Mouse (Mus musculus): ENCODE results near the gene Hmgcr. TPM values are rescaled to one million over a fixed set of nuclear protein-coding genes. Genes with fewer than 3 reads are reported as not detected.

The Hmgcr gene
- total and polyA plus RNA-seq, 2 experiments from 2014 or later = 13.8 to 19.8 TPM

DNA sequence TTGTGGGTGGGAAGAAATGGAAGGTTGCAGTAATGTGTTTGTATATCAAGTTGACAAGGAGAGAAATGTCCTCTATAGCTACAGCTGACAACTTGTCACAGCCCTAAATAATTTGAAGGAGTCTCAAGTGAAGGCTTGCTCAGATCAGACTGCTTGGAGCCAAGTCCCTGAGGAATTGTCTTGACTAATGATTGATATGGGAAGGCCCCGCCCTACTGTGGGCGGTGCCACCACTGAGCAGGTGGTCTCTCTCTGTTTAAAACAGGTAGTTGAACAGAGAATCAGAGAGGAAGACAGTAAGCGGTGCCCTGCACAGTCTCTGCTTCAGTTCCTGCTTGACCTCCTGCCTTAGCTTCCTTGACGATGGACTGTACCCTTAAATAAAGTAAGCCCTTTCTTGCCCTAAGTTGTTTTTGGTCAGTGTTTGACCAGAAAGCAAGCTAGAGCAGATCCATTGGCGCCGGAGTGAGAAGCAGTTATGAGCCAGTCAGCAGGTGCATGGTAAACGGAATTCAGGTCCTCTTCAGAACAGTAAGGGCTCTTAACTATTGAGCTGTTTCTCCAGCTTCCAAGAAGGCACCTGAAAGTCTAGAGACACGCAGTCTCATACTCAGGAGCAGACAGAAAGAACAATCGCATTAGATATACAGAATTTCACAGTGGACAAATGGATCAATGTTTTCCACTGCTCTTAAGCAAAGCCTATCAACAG, 32.0 kb upstream of the Hmgcr start:
- H3K4me1 ChIP-seq (ENCODE audit: control insufficient read depth, insufficient read depth) = no peaks in the 10 kb centered on the region
- no peak overlapping the region for H3K9ac ChIP-seq (replicated peaks; ENCODE audit: low read depth, low read length)
- H3K9me3 ChIP-seq (replicated peaks; ENCODE audit: control insufficient read depth, low read length) = no peaks in the 10 kb centered on the region
- TF ChIP-seq CTCF (IDR thresholded peaks at IDR 0.05; ENCODE audit: low read depth) (no peak), EP300 (IDR thresholded peaks at IDR 0.05; ENCODE audit: low read depth) (no peak)
- no peaks in the 10 kb centered on the region for H3K36me3 ChIP-seq (replicated peaks; ENCODE audit: control insufficient read depth, insufficient read depth, low read length)
- no peaks in the 10 kb centered on the region for H3K27me3 ChIP-seq (ENCODE audit: control insufficient read depth, insufficient read depth, low read length)
- ATAC-seq (ENCODE audit: insufficient read depth, low read depth) = no peak
- H3K4me2 ChIP-seq (ENCODE audit: low read depth, low read length) = no peak overlapping the region
- 72% methylated on average over 9 of the region's 9 CpGs for WGBS
- DNase-seq (ENCODE audit: low spot score) = no peak
- H3K4me3 ChIP-seq (ENCODE audit: low read depth, low read length) = no peak overlapping the region
- H3K27ac ChIP-seq (ENCODE audit: low read depth) = no peak overlapping the region

DNA sequence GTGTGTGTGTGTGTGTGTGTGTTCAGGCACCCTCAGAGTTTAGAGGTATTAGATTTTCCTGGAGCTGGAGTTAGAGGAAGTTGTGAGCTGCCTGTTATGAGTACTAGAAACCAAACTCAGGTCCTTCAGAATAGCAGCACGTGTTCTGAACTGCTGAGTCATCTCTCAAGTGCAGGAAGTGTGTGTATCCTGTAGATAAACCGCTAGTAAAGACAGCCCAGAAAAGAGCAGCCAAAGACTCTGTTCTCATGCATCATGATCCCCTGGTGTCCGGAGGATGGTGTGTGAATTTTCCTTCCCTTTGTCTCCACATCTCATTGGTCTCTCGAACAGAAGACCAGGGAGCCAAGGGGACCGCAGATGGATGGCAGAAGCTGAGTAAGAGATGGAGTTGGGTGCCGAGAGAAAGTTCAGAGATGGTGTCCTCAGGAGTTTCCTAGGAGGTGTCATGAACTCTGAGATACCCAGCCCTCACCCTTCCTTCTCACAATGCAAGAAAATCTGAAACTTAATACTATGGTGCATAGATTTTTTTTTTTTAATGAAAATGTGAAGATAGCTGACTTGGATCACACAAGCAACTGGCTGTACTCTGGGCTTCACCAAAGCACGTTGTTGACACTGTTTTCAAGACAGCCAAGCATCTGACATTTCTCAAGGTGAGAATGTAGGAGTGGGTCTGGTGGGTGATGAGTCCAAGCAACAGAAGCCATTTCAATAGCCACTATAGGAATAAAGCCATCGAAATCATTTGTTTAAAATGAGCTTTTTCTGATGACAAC, 27.3 kb upstream of the Hmgcr start:
- H3K4me2 ChIP-seq (ENCODE audit: low read depth, low read length) = no peak overlapping the region
- no peak overlapping the region for H3K9ac ChIP-seq (replicated peaks; ENCODE audit: low read depth, low read length)
- WGBS = 36% methylated on average over 8 of the region's 8 CpGs
- H3K36me3 ChIP-seq (replicated peaks; ENCODE audit: control insufficient read depth, insufficient read depth, low read length) = no peaks in the 10 kb centered on the region
- no peaks in the 10 kb centered on the region for H3K4me1 ChIP-seq (ENCODE audit: control insufficient read depth, insufficient read depth)
- DNase-seq (ENCODE audit: low spot score) (peak; percentile 80), ATAC-seq (ENCODE audit: insufficient read depth, low read depth) (peak; percentile 71)
- no peaks in the 10 kb centered on the region for H3K27me3 ChIP-seq (ENCODE audit: control insufficient read depth, insufficient read depth, low read length)
- no peak overlapping the region for H3K27ac ChIP-seq (ENCODE audit: low read depth)
- H3K4me3 ChIP-seq (ENCODE audit: low read depth, low read length) = no peak overlapping the region
- TF ChIP-seq CTCF (IDR thresholded peaks at IDR 0.05; ENCODE audit: low read depth) (no peak), EP300 (IDR thresholded peaks at IDR 0.05; ENCODE audit: low read depth) (peak; percentile 60; the same call in 1 of the 2 replicates)
- H3K9me3 ChIP-seq (replicated peaks; ENCODE audit: control insufficient read depth, low read length) = no peaks in the 10 kb centered on the region

DNA sequence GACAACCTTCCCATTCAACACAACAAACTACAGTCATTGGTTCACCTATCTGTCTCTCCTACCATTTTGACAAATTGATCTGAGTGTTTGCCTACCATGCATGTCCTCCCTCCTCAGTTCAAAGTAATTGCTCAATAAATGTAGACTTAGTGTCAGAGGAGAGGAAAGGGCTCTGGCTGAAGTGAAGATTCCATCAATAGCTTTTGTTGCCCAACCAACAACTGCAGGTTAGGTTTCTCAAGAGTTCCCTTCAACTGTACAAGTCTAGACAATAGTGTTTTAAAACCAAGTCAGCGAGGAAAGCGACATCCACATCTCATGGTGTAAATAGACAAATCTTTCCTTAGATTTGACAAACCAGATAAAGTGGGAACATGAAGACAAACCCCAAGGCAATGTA, 24.7 kb upstream of the Hmgcr start:
- no peak overlapping the region for H3K4me2 ChIP-seq (ENCODE audit: low read depth, low read length)
- H3K36me3 ChIP-seq (replicated peaks; ENCODE audit: control insufficient read depth, insufficient read depth, low read length) = no peaks in the 10 kb centered on the region
- no peak overlapping the region for H3K9ac ChIP-seq (replicated peaks; ENCODE audit: low read depth, low read length)
- 84% methylated on average over 2 of the region's 2 CpGs for WGBS
- DNase-seq (ENCODE audit: low spot score) (no peak), ATAC-seq (ENCODE audit: insufficient read depth, low read depth) (no peak)
- no peak overlapping the region for H3K4me3 ChIP-seq (ENCODE audit: low read depth, low read length)
- H3K9me3 ChIP-seq (replicated peaks; ENCODE audit: control insufficient read depth, low read length) = no peaks in the 10 kb centered on the region
- no peak overlapping the region for H3K27ac ChIP-seq (ENCODE audit: low read depth)
- no peaks in the 10 kb centered on the region for H3K27me3 ChIP-seq (ENCODE audit: control insufficient read depth, insufficient read depth, low read length)
- no peak for TF ChIP-seq CTCF (IDR thresholded peaks at IDR 0.05; ENCODE audit: low read depth)
- no peak for TF ChIP-seq EP300 (IDR thresholded peaks at IDR 0.05; ENCODE audit: low read depth)
- H3K4me1 ChIP-seq (ENCODE audit: control insufficient read depth, insufficient read depth) = no peaks in the 10 kb centered on the region

DNA sequence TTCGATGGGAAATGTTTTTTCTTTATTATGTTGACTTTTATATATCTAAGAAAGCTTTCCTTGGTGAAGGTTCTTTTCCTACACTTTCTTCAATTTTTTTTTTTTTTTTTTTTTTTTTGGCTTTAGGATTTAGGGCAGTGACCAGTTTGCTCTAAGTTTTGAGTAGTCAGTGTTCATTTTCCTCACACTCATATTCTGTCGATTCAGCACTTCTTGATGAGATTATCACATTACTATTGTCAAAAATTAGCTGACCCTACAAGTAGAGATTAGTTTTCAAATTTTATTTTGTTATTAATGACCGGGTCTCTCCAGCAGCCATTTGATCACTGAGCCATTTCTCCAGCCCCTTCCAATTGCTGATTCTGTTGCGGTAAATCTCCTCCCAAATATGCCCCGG, 19.2 kb upstream of the Hmgcr start:
- Histone ChIP-seq H3K27ac (ENCODE audit: low read depth) (no peak overlapping the region), H3K9ac (replicated peaks; ENCODE audit: low read depth, low read length) (no peak overlapping the region), H3K27me3 (ENCODE audit: control insufficient read depth, insufficient read depth, low read length) (no peaks in the 10 kb centered on the region), H3K36me3 (replicated peaks; ENCODE audit: control insufficient read depth, insufficient read depth, low read length) (no peaks in the 10 kb centered on the region), H3K4me1 (ENCODE audit: control insufficient read depth, insufficient read depth) (no peaks in the 10 kb centered on the region), H3K9me3 (replicated peaks; ENCODE audit: control insufficient read depth, low read length) (no peaks in the 10 kb centered on the region), H3K4me3 (ENCODE audit: low read depth, low read length) (no peak overlapping the region), H3K4me2 (ENCODE audit: low read depth, low read length) (no peak overlapping the region)
- ATAC-seq (ENCODE audit: insufficient read depth, low read depth) (no peak), DNase-seq (ENCODE audit: low spot score) (no peak)
- 77% methylated on average over 5 of the region's 5 CpGs for WGBS
- TF ChIP-seq CTCF (IDR thresholded peaks at IDR 0.05; ENCODE audit: low read depth) (no peak), EP300 (IDR thresholded peaks at IDR 0.05; ENCODE audit: low read depth) (no peak)

DNA sequence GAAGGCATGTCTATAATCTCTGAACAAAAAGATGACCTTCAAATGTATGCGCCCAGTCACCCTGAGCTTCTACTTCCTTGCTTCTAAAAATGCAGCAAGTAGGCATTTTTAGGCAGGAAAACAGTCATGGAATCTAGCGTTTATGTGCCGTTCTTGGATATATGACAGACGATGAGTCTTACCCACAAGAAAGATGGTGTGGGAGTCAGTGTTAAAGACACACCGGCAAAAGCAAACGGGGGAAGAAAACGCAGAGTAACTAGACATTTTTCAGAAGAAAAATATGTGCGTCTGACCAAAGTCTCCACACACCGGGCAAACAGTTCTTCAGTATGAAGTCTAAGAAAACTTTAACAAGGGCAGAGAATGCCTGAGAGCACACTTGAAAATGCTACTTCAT, 16.5 kb upstream of the Hmgcr start:
- ATAC-seq (ENCODE audit: insufficient read depth, low read depth) = no peak
- DNase-seq (ENCODE audit: low spot score) = no peak
- no peak for TF ChIP-seq CTCF (IDR thresholded peaks at IDR 0.05; ENCODE audit: low read depth)
- no peak for TF ChIP-seq EP300 (IDR thresholded peaks at IDR 0.05; ENCODE audit: low read depth)

More for the DNA sequence above, 16.5 kb upstream of the Hmgcr start:
- no peak overlapping the region for H3K4me2 ChIP-seq (ENCODE audit: low read depth, low read length)
- H3K36me3 ChIP-seq (replicated peaks; ENCODE audit: control insufficient read depth, insufficient read depth, low read length) = no peaks in the 10 kb centered on the region
- no peaks in the 10 kb centered on the region for H3K27me3 ChIP-seq (ENCODE audit: control insufficient read depth, insufficient read depth, low read length)
- H3K27ac ChIP-seq (ENCODE audit: low read depth) = no peak overlapping the region
- 73% methylated on average over 9 of the region's 9 CpGs for WGBS
- no peak overlapping the region for H3K4me3 ChIP-seq (ENCODE audit: low read depth, low read length)
- H3K9ac ChIP-seq (replicated peaks; ENCODE audit: low read depth, low read length) = no peak overlapping the region
- H3K4me1 ChIP-seq (ENCODE audit: control insufficient read depth, insufficient read depth) = no peaks in the 10 kb centered on the region
- H3K9me3 ChIP-seq (replicated peaks; ENCODE audit: control insufficient read depth, low read length) = no peaks in the 10 kb centered on the region
